Mouse (Mus musculus) brain, embryonic 14.5 days (tissue): Measurements from ENCODE around the gene Trpc5os.

Experiments used
- CTCF ChIP-seq: fragments of 200-500 bp; IDR thresholded peaks from 2 replicates; pipeline ENCODE4 v1.5.1; 2012; ENCODE audit warnings: inconsistent platforms, mild to moderate bottlenecking, moderate library complexity, borderline replicate concordance; ENCODE audit not compliant: insufficient read depth, insufficient read length; ENCODE audit errors: extremely low read depth
- POLR2A ChIP-seq: fragments of 200-500 bp; IDR thresholded peaks from 2 replicates; pipeline ENCODE4 v1.6.1; 2012; ENCODE audit warnings: mild to moderate bottlenecking, inconsistent platforms, borderline replicate concordance; ENCODE audit not compliant: poor library complexity, insufficient read depth, insufficient read length, severe bottlenecking; ENCODE audit errors: extremely low read depth

GRCm38 (mm10) chrX:144526042-144526441, 69.7 kb downstream of the Trpc5os start:
- TF ChIP-seq POLR2A (no peak), CTCF (no peak)
